In the genomic region with DNA sequence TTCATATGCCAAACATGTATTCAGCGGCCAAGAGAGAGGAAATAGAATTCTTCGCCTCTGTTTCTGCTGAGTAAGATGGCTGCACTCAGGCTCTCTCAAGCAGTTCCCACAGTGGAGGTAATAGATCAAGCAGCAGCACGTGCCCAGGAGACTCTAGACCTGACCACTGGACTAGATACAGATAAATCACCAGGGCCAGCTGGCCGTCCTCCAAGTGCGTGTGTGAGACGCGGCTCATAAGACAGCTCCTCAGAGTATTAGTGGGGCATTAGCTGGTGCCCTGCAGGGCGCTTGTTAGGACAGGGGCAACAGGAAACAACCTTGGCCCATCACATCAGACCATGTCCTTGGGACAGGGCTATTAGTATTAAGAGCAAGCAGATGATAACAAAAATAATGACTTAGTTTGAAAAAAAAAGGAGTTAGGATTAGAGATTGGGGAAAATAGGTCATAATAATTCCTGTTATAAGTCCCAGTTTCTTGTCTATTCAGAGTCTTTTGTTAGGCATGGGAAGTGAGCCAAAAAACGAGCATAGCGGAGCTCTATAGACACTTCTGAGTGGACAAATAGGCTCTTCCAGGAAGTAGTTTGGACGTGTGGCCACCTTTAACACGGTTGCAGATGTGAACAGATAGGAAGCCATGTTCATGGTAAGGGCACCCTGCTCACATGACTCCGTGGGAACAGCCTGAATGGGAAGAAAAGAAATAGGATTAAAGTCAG, we compare ENCODE assay signal across 9 mouse cellular contexts. TPM values are rescaled to one million over a fixed set of nuclear protein-coding genes. Genes with fewer than 3 reads are reported as not detected.
DNase-seq lines count a peak whose midpoint lies in the region.
"Had no signal": no experiment of that assay in that cellular context is flagged by ENCODE, and none has a peak within 500 bp of the region (broad histone marks: within the 10 kb centered on the region; RNA-seq: fewer than 3 reads in every experiment).

No protein-coding gene starts in this region.

- intact Hi-C loops in heart, postnatal 25 days (cut with DNase I): no loop called here

- peak; percentile 10 for DNase-seq in heart, postnatal 4 days
- DNase-seq in heart, postnatal 25 days (ENCODE audit: low spot score): no peak
- DNase-seq in NIH3T3 (ENCODE audit: low read depth): peak; percentile 27
- peak; percentile 88 for DNase-seq in adrenal gland, adult 2 months
- peak; percentile 31 for DNase-seq in kidney, postnatal 10 days
- no peak for DNase-seq in frontal cortex, postnatal 14 days (ENCODE audit: low spot score in 2 of 2)
- no peak for DNase-seq in spleen, adult 12 weeks (ENCODE audit: low spot score)
- no peak for DNase-seq in spleen, postnatal 4 days (ENCODE audit: low spot score in 2 of 2)

RNA-seq across cellular contexts. Expression of gene Lypd6, which starts 3.5 kb away (rescaled TPM):
- total RNA-seq in heart, postnatal 4 days (2021): under 1 TPM; 0.67 to 0.90 TPM
- total RNA-seq in heart, postnatal 25 days (2021): under 1 TPM; 0.08 to 0.34 TPM
- 10 to 100 TPM in 1 of 2 experiments, 1 to 10 TPM in 1; 7.3 to 26.6 TPM for total RNA-seq in adrenal gland, adult 2 months (2021)
- polyA plus RNA-seq in adrenal gland, adult 2 months (2012; rRNA removed): 40.8 and 62.2 TPM in 2 replicates
- total RNA-seq: CH12.LX had no signal

Comparison
In these comparisons a context has a peak if more than half of its experiments do, and no peak if none do; other contexts are left out.
1. DNase-seq: peak in heart, postnatal 4 days (single experiment), NIH3T3 (single experiment), adrenal gland, adult 2 months (single experiment) and kidney, postnatal 10 days (single experiment); none in heart, postnatal 25 days (single experiment), frontal cortex, postnatal 14 days (0 of 2), spleen, adult 12 weeks (single experiment) and spleen, postnatal 4 days (0 of 2).
2. RNA of gene Lypd6, which starts 3.5 kb away (total RNA-seq): 7.3 to 26.6 TPM in adrenal gland, adult 2 months; 0.67 to 0.90 TPM in heart, postnatal 4 days and 0.08 to 0.34 TPM in heart, postnatal 25 days; every median in the first group is over 4 times any median in the second.